Mouse (Mus musculus) small intestine, adult 2 months (tissue): ENCODE measurements around the gene Pdcd10. TPM values are rescaled to one million over a fixed set of nuclear protein-coding genes. Genes with fewer than 3 reads are reported as not detected.
A peak's percentile ranks its signal among the peaks of the same experiment; 100 is the strongest.

Experiments used
- H3K27ac ChIP-seq: fragments of 200-500 bp; 2 replicates; pipeline ENCODE4 v1.5.1; 2012; ENCODE audit warnings: low read depth, low read length, control low read depth, inconsistent platforms; ENCODE audit not compliant: insufficient read depth
- H3K27me3 ChIP-seq: fragments of 200-500 bp; 2 replicates; pipeline ENCODE4 v1.6.1; 2012; ENCODE audit warnings: mild to moderate bottlenecking, moderate library complexity, low read length, inconsistent platforms; ENCODE audit not compliant: control insufficient read depth, insufficient read depth
- H3K36me3 ChIP-seq: fragments of 200-500 bp; 2 replicates; pipeline ENCODE4 v1.6.1; 2012; ENCODE audit warnings: mild to moderate bottlenecking, low read length, control low read depth, inconsistent platforms; ENCODE audit not compliant: control insufficient read depth, insufficient read depth
- H3K4me1 ChIP-seq: fragments of 200-500 bp; 2 replicates; pipeline ENCODE4 v1.6.1; 2012; ENCODE audit warnings: low read length, inconsistent platforms, mixed read lengths; ENCODE audit not compliant: control insufficient read depth, insufficient read depth, insufficient read length
- H3K4me3 ChIP-seq: fragments of 200-500 bp; 2 replicates; pipeline ENCODE4 v1.5.1; 2012; ENCODE audit warnings: low read depth, mild to moderate bottlenecking, control low read depth, inconsistent platforms, low read length, moderate library complexity
- CTCF ChIP-seq: fragments of 200-500 bp; IDR thresholded peaks from 2 replicates; pipeline ENCODE4 v1.5.1; 2012; ENCODE audit warnings: low read depth, mild to moderate bottlenecking, control low read depth, inconsistent platforms, low read length, moderate library complexity, mixed read lengths; ENCODE audit not compliant: insufficient replicate concordance, insufficient read length; ENCODE audit errors: extremely low read depth
- POLR2A ChIP-seq: fragments of 200-500 bp; IDR thresholded peaks from 2 replicates; pipeline ENCODE4 v1.6.1; 2012; ENCODE audit warnings: low read depth, mild to moderate bottlenecking, control low read depth, inconsistent platforms, low read length, moderate library complexity
- WGBS: fragments of 180-500 bp; shearing (Covaris S2); methylation state at CpG from one replicate; pipeline ENCODE4 v1.1.7; 2018; 5-methylcytosine and 5-hydroxymethylcytosine counted together
- polyA plus RNA-seq: library from polyadenylated mRNA; depleted of rRNA; stranded (reverse); fragments of >200 nt; gene quantifications from 2 replicates; pipeline ENCODE4 v1.2.3, GENCODE M21; 2012

The Pdcd10 gene
- polyA plus RNA-seq, 1 experiment, result 0.47 TPM

DNA sequence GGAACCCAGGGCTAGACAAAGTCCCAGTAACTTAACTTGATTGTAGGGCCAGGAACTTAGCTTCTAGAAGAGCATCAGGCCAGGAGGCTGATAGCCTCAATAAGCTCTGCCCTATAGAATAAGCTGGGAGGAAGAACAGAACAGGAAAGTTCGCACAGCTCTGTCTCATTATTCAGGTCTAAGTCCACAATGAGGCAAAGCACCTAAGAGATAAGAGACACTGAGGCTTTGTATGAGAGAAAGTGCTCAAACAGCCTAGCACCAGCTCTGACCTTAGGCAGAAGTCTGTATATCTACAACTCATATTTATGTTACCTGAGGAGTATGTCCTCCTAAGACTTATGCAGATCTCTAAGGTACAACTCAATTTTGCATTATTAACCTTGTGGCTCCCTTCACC lies 34.1 kb downstream of the Pdcd10 start:
- no peaks in the 10 kb centered on the region for H3K27me3 ChIP-seq
- no peak for TF ChIP-seq CTCF
- no peak for TF ChIP-seq POLR2A
- WGBS, result 43% methylated on average over 1 of the region's 1 CpGs
- no peak overlapping the region for H3K4me3 ChIP-seq
- peaks cover 8% of the 10 kb centered on the region; the same call in 1 of the 2 replicates for H3K4me1 ChIP-seq
- H3K27ac ChIP-seq, result peak overlapping the region; percentile 9; the same call in 1 of the 2 replicates
- H3K36me3 ChIP-seq, result peaks cover 28% of the 10 kb centered on the region

DNA sequence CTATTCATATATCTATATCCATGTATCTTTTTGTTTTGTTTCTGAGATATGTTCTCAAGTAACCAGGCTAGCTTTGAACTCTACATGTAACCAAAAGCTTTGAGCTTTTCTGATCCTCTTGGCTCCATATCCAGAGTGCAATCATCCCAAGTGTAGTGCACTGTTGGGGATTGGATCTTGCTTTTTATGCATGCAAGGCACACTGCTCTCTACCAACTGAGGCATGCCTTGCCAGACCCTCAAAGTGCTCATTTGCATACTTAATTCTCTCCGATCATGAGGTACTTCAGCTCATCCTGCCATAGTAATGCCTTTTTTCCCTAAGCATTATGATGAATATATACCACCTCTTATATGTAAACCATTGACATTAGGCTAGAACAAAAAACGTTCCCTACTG lies 35.3 kb downstream of the Pdcd10 start:
- WGBS, result 86% methylated on average over 2 of the region's 2 CpGs
- no peaks in the 10 kb centered on the region for H3K27me3 ChIP-seq
- no peak overlapping the region for H3K27ac ChIP-seq
- H3K4me3 ChIP-seq, result no peak overlapping the region
- H3K4me1 ChIP-seq, result peaks cover 8% of the 10 kb centered on the region; the same call in 1 of the 2 replicates
- peaks cover 22% of the 10 kb centered on the region for H3K36me3 ChIP-seq
- TF ChIP-seq CTCF, result no peak

DNA sequence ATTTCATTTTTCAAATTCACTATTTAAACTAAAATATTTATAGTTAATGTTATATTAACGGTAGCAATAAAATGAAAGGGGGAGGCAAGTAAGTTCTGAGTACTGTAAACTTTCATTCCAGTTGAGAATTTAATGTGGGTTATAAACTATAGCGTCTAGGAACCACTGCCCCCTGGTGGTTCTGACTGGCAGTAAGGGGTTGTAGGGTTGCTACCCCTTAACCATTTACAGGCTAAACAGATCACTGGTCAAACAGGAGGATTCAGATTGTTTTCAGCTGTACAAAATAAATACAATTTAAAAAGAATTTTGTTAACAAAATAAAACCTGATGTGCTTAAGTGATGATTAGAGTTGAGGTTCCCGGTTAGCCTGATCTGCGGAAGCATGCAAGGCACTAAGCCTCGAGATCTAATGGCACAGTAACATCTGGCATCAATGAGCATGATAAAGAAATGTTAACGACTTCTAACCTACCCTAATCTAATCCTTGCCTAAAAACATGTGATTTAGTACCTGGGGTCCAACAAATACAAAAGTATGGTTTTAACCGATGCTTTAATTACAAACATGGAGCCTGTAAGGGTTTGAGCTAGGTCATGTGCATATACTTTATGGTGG lies 38.9 kb downstream of the Pdcd10 start:
- 68% methylated on average over 7 of the region's 7 CpGs for WGBS
- peaks cover 23% of the 10 kb centered on the region for H3K36me3 ChIP-seq
- no peak overlapping the region for H3K4me3 ChIP-seq
- H3K27me3 ChIP-seq, result no peaks in the 10 kb centered on the region
- H3K4me1 ChIP-seq, result peaks cover 3% of the 10 kb centered on the region; the same call in 1 of the 2 replicates
- no peak overlapping the region for H3K27ac ChIP-seq
- no peak for TF ChIP-seq POLR2A

DNA sequence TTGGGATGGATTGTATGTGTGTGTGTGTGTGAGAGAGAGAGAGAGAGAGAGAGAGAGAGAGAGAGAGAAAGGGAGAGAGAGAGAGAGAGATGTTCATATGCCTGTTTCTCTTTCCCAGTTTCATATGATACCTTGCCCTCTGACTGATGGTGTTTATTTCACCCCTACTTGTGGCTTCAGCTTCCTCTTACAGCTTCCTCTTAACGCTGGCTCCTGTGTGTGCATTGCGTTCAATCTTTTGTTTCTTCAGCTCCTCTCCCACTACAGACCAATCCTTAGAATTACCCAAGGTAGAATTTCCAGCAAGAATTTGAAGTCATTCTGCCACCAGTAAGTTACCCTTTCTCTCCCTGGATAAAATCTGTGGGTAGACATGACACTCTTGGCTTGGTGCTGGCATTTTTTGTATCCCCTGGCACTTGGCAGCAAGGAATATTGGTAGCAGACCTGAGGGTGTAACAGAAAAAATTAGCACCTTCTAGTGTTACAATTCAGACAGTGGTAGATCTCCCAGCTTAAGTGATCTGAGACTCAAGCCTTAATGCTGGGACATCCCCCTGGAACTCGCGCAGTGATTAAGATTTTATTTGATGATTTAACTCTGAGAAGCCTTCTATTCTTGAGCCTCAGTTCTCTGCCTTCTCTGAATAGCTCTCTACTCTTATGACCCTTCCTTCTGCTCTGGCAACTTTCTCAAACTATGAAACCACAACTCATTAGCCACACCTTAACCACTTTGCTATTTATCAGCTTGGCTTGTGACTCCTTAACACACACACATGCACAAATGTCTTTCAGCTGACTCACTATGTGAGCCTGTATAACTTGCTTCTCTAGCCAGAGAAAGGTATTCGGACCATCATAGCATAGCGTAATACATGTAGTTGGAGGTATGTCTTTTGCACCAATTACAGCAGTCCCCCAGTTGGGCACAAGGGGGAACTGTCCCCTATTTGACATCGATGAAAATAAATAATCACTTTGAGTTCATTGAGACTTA lies 57.4 kb downstream of the Pdcd10 start:
- H3K4me1 ChIP-seq, result peaks cover 7% of the 10 kb centered on the region; the same call in 1 of the 2 replicates
- H3K4me3 ChIP-seq, result no peak overlapping the region
- WGBS, result 64% methylated on average over 7 of the region's 7 CpGs
- H3K27me3 ChIP-seq, result no peaks in the 10 kb centered on the region
- H3K36me3 ChIP-seq, result no peaks in the 10 kb centered on the region
- TF ChIP-seq CTCF (no peak), POLR2A (no peak)
- H3K27ac ChIP-seq, result 0 out of 2 replicates have a peak overlapping the region, but pooled peaks have one; percentile 36

DNA sequence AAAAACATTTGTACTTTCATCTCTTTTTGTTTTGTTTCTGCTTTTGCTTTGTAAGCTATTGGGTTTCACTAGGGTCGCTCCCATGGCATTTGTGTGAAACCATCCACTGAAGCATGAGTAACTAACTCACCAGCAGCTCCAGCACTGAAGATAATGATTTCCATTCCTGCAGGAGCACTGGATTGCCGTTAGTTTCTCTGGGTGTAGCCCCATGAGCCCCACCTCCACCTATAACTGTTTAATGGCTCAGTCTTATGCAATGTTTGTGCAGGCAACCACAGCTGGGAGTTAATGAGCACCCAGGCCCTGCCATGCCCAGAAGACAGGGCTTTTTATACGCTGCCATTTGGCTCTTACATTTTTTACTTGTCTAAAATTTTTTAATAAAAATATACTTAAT lies 63.7 kb downstream of the Pdcd10 start:
- Histone ChIP-seq H3K27ac (no peak overlapping the region), H3K4me3 (no peak overlapping the region), H3K36me3 (no peaks in the 10 kb centered on the region), H3K27me3 (no peaks in the 10 kb centered on the region), H3K4me1 (no peaks in the 10 kb centered on the region)
- TF ChIP-seq CTCF (no peak), POLR2A (no peak)
- WGBS, result 34% methylated on average over 3 of the region's 3 CpGs

DNA sequence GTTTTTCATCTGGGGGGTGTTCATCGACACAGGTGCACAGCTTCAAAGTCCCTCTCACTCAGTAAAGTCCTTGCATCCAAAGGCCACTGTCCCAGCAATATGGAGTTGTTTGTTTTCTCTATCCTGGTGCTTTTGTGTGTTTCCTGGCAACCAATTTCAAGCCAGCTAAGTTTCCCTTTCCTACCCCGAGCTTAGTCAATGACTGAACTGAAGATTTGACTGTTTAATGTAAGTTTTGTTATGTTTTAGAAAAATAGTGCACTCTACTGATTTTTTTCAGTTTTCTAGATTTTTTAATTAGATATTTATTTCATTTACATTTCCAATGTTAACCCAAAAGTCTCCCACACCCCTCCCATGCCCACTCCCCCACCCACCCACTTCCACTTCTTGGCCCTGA lies 74.6 kb downstream of the Pdcd10 start, which contains the start of gene Wdr49:
Wdr49 (minus strand) TSS at position 101 of the 400 bp plus-strand sequence.
- Histone ChIP-seq H3K4me1 (no peaks in the 10 kb centered on the region), H3K36me3 (no peaks in the 10 kb centered on the region), H3K4me3 (no peak within 1 kb of the TSS), H3K27ac (no peak within 1 kb of the TSS), H3K27me3 (no peaks in the 10 kb centered on the region)
- WGBS, result 26% methylated on average over 2 of the region's 2 CpGs
- TF ChIP-seq CTCF (no peak), POLR2A (no peak)

DNA sequence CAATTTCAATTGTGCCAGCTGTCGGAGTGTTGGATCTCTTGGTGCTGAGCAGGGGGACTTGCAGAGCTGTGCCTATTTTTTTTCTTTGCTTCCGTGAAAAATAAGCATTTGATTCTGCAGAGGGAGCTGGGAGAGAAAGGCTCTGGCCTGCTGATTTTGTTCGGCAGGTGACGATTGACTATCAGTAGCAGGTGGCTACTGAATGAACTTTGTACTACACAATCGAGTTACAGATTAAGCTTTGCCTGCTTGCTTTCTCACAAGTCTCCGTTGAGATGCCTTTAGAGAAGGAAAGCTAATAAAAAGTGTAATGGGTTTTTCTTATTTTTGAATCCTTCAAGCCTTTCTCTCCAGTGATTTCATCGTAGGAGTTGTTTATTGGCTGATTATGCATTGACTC lies 81.5 kb downstream of the Pdcd10 start:
- WGBS, result 24% methylated on average over 7 of the region's 7 CpGs
- no peaks in the 10 kb centered on the region for H3K27me3 ChIP-seq
- no peaks in the 10 kb centered on the region for H3K36me3 ChIP-seq
- H3K4me3 ChIP-seq, result no peak overlapping the region
- TF ChIP-seq CTCF (no peak), POLR2A (no peak)
- H3K4me1 ChIP-seq, result peaks cover 2% of the 10 kb centered on the region; the same call in 1 of the 2 replicates
- H3K27ac ChIP-seq, result no peak overlapping the region
